Mouse (Mus musculus) adrenal gland, postnatal 10 days (tissue): ENCODE measurements around the gene Comt. TPM values are rescaled to one million over a fixed set of nuclear protein-coding genes. Genes with fewer than 3 reads are reported as not detected.
A peak's percentile ranks its signal among the peaks of the same experiment; 100 is the strongest.

Source experiments
- DNase-seq: peaks from one replicate; pipeline ENCODE4 v3.0.0; 2021; ENCODE audit warnings: mixed read lengths
- long read RNA-seq, 2 experiments: library from polyadenylated mRNA; stranded (forward); transcript quantifications; one replicate each; pipeline ENCODE4 v2.0.0; 2021
- total RNA-seq, 2 experiments: library from RNA; stranded (reverse); gene quantifications; 2 replicates each; pipeline ENCODE4 v1.2.3; 2021

Gene Comt
- 100 to 1,000 TPM; 131 to 148 TPM for total RNA-seq
- long read RNA-seq, experiment 1, transcript Comt-202 (5 exons, 1,866 nt): minor isoform, 26 of 132 reads
- long read RNA-seq, experiment 1, transcript Comt-201 (6 exons, 1,397 nt): major isoform, 51 of 132 reads
- long read RNA-seq, experiment 1, partial matches to known transcripts: 23 of 132 reads
- long read RNA-seq, experiment 1, other reads (novel, unspliced or antisense): 30 of 132 reads
- long read RNA-seq, experiment 2, transcript Comt-202 (5 exons, 1,866 nt): minor isoform, 17 of 77 reads
- long read RNA-seq, experiment 2, transcript Comt-201 (6 exons, 1,397 nt): major isoform, 31 of 77 reads
- long read RNA-seq, experiment 2, partial matches to known transcripts: 26 of 77 reads
- long read RNA-seq, experiment 2, other reads (novel, unspliced or antisense): 3 of 77 reads

DNA sequence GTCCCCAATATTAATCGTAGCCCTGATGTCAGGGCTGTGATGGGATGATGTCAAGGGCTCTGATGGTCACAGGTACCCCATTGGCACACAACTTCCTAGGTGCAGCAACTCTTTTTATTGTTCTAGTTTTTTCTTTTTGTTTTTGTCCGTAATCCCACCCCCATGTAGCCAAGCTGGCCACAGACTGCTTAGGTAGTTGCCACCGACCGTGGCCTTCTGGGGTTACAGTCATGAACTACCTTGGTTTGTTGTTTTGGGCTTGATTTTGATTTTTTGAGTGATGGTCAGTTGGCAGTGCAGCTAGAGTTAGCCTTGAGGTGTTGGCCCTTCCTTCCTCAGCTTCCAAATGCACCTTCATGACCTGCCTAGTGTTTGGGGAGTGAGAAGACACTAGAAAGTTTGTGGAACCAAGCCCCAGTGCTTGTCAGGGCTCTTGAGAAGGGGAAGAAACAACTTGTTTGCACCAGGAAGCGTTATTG, at the start of gene Comt:
Gene Comt, minus strand, starts transcription at position 51 of the 479 bp plus-strand sequence.
- DNase-seq: no peak

DNA sequence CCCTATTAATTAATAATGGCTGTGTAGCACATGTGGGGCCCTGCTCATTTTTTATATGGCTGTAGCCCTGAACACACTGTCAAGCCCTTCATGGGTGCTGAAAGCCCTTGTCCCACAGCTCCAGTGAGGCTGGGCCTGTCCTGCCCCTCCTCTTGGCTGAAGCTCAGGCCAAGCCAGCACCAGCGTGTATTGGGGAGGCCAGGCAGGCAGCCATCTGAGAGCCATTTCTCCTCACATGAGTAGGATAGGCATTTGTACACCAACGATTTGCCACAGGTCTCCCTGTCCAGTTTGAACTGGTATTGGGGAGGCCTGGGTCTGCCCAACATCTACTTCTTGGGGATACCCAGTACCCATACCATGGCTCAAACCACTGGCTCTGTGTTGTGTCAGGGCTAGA, 47.4 kb upstream of the Comt start:
- DNase-seq: no peak

DNA sequence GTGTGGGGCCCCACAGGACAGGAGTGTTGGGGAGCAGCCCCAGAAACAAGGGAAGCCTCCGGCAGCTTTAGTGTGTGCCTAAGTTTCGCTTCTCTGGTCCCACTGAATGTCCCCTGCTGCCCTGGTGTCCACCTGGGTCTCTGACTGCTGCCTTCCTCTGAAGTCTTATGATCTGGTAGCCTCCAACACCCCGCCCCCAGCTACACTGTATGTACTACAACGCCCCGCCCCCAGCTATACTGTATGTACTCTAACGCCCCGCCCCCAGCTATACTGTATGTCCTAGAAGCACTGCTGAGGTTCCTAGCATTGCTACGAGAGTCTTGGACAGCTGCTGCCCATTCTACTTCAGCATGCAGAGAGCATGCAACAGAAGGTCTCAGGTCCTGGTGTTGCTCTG, 46.3 kb upstream of the Comt start:
- DNase-seq: no peak

DNA sequence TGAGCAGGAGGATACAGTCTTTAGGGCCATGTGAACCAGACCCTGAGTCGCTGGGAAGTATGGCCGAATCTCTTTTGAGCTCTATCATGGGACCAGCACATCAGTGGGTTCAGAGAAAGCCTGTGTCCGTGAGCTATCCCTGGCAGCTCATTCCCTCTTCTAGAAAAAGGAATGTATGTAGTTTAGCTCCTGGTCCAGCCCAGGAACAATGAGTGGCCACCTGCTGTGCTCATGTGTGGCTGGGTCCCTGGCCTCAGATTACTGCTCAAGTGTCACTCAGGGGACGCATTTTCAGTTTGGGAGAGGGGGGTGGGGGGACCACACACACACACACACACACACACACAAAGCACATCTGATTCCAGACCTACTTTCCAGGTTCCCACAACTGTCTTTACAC, 45.8 kb upstream of the Comt start:
- DNase-seq: no peak

DNA sequence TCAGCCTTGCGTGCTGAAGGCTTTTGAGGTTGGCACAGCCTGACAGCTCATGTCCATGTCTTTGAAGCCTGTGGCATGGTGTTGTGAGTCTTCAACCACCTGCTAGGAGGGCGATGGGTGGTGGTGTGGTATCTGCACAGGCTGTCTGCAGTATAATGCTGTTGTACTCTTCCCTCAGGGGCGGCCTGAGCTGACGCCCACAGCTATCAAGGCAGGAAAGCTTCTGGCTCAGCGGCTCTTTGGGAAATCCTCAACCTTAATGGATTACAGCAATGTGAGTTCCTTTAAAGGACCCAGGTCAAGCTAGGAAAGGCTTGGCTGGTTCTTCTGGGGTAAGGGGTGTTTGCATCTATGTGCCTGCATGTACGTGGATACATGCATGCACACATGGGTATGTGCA, 45.3 kb upstream of the Comt start:
- no peak for DNase-seq

DNA sequence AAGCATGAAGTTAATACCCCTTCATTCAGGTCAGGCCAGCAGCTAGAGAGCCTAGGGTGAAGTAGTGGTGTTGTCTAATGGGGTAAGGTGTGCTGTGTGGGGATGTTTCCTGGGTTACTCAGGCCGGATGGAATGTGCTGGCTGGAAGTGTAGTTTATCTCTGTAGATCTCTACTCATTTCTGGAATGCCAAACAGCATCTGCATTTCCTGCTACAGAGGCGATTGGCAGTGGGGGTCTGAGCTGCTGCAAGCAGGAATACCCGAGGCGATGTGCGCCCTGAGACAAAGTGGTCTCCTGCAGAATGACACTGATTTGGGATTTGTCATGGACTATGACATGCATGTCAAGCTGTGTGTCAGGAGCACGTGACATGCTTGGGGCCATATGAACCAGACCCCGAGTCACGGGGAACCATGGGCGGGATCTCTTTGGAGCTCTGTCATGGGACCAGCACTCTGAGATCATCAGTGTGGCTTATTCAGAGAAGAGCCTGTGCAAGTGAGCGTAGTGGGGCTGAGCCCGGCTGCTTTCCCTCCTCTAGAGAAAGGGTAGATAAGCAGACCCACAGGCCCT, 44.8 kb upstream of the Comt start:
- DNase-seq: no peak

DNA sequence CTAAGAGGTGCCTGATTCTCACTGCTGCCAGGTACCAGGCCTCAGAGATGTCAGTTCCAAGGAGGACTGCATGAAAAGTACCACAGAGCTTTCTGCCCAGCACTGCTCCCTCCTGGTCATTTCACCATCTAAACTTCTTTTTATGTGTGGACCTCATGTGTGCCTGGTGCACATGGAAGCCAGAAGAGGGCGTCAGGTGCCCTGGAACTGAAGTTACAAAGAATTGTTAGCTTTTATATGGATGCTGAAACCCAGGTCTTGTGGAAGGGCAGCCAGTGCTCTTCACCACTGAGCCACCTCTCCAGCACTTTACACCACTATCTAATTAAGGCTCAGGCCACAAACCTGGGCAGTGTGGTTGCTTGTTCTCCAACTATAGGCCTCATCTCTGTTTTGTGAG, 44.2 kb upstream of the Comt start:
- DNase-seq: no peak

DNA sequence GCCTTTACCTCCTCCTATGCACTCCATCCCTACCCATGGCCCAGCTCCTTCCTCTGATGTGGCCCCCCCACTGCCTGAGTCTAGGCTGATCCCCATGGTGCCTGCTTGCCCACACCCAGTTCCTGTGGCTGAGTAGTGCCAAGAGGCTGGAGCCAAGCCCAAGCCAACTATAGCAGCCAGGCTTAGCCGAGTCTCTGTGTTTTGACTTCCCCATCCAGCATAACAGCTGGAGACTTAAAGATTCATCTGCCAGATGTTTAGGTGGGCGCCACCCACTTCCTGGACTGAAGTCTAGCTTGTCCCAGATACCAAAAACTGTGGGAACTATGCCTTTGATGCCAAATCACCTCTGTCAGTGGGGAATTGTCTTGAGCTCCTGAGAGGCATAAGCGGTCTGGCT, 37.6 kb upstream of the Comt start:
- no peak for DNase-seq

DNA sequence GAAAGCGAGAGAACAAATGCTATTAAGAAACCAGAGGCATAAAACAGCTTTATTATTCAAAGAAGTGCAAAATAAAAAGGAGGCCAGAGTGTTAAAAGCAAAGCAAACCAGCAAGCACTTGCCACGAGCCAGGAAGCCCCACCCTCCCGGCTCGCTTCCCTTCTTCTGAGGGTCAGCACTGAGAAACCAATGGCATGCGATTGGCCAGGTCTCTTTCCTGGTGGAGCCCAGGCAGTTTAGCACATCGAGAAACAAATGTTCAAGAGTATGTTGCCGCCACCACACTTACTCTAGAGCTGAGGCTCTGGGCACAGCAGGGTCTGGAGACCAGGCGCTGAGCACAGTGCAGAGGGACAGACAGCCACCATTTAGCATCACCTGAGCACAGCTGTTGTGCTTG, 35.9 kb upstream of the Comt start:
- no peak for DNase-seq

DNA sequence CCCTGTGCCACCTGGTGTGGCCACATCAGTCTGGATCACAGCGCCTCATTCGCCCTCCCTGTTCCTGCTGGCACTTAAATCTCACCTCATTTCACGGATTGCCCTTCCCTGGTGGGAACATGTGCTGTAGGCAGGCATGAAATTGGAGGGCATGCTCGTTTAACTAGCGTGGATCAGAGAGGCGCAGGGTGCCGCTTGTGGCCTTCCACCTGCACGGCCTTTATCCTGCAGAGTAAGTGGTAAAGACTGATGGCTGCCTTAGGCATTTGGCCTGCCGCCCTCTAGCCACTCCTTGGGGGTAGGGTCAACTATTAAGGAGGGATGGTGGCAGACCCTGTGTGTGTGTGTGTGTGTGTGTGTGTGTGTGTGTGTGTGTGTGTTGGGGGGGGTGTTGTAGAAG, 35.4 kb upstream of the Comt start:
- no peak for DNase-seq

DNA sequence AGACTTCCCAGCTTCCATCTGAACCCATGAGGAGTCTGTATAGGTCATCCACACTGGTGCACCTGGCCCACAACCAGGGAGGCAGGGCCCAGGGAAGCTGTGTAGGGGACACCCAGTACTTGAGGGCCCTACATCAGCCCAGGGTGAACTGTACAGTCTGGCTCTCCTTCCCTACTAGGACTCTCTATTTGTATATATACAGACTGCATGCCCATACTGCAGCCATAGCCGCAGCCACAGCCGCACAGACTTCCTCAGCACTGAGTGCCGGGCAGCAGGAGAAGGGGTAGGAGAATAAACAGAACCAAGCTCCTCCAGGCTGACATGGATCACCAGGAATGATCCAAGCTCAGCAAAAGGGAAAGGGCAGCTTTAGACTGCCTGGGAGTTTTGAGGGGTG, 34.2 kb upstream of the Comt start:
- DNase-seq: no peak

DNA sequence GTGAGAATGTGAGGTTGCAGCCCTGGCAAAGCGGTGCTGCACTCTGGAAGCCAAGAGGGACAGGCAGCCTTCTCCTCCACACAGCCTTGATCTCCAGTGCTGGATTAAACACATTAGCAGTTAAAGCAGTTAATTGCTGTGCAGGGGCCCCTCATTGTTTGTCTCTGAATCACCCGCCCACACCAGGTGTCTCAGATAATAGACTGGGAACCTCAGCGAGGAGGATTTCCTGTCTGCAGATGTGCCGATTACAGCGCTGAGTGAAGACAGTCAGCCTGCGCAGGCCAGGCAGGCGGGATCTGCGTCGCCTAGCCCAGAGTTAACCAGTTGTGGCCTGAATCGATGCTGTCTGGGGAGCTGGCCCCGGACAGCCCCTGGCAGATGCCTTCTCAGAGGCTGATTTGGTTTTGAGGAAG, 33.3 kb upstream of the Comt start:
- DNase-seq: peak; percentile 29

DNA sequence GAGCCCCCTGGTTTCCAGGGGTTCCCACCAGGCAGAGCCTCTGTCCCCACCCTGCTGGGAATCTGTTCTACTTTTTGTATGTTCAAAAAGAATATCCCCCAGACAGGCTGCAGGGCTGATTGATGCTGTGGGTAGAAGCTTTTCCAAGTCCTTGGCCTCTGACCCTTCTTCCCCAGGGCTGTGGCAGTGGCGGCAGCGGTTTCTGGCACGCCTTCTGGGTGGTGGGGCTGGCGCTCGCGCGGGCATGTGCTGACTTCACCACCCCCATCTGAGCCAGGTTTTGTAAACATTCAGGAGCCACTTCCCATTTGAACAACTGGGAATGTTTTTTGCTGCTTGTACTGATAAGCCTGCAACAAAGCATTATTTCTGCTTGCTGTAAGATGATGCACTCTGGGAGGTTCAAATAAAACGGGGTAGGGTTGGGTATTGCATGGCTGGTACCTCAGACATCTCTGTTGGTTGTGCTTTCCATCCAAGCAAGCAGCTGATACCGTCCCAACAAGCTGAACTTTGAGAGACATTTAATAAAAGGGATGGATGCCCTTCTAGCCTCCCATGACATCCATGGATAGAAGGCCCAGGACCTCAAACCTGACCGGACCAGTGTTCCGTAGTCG, 32.8 kb upstream of the Comt start:
- DNase-seq: peak; percentile 52

DNA sequence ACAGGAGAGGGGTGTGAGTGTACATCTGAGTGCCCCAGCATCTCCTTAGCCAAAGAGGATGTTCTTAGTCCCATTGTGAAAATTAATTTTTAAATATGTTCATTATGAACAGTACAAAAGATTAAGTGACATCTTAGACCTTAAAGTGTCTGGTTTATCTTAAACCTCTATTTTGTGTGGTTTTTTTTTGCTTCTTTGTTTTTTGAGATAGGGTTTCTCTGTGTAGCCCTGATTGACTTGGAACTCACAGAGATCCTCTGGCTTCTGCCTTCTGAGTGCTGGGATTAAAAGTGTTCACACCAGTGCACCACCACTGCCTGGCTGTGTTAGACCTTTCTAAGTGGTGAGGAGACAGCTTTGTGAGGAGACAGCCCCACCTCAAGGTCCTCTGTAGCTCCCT, 32.0 kb upstream of the Comt start:
- DNase-seq: no peak

DNA sequence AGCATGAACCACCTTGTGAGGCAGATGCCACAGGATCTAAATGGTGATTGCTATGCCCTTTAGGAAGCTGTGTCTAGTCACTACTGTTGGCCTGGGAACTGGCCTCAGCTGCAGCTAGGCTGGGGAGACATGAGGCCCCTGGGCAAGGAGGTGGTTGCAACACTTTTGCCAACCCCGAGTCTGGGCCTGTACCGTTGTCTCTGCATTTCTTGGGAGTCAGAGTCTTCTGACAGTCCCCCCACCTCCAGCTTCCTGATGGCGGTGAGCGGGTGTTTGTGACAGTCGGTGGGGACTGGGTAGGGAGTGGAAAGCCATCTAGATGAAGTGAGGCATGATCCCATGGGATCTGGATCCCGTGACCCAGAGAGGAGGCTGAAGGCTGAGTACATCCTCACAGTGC, 28.8 kb upstream of the Comt start:
- DNase-seq: no peak

DNA sequence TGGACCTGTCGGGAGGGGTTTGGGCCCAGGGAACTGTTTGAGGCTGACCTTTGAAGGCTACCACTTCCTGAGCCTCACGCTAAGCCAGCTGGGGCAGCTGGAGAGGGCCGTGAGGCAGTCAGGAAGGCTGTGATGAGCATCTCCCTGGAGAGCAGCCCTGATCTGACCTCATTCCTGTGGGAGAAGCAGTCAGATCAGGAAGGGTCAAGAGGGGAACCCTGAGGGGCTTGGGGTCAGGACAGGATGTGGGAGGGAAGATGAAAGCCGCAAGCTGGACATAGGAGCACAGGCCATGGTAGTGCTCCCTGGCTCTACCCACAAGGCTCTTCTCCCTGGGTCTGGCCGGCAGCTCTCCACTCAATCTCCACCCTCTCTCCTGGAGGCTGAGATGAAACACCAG, 27.2 kb upstream of the Comt start:
- no peak for DNase-seq

DNA sequence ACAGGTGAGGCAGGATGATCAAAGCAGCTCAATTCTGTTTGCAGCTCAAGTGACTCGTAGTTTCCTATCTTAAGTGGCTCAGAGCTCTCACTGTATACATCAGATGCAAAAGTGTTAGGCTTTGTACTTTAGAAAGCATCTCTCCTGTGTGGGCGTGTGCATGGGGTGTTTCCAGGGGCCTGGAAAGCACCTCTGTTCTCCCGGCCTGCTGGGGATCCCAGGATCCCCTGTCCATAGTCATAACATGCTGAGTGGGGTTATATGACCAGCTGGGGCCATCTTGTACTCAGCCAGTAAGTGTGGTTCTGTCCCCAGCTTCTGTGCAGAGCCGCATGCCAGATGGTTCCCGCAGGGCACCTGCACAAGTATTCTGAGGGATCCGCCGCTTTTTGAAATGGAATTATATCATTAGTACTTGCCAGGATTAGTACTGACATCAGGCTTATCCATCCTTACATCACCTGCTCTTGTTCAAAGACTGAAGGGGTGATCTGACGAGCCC, 25.8 kb upstream of the Comt start:
- DNase-seq: no peak

DNA sequence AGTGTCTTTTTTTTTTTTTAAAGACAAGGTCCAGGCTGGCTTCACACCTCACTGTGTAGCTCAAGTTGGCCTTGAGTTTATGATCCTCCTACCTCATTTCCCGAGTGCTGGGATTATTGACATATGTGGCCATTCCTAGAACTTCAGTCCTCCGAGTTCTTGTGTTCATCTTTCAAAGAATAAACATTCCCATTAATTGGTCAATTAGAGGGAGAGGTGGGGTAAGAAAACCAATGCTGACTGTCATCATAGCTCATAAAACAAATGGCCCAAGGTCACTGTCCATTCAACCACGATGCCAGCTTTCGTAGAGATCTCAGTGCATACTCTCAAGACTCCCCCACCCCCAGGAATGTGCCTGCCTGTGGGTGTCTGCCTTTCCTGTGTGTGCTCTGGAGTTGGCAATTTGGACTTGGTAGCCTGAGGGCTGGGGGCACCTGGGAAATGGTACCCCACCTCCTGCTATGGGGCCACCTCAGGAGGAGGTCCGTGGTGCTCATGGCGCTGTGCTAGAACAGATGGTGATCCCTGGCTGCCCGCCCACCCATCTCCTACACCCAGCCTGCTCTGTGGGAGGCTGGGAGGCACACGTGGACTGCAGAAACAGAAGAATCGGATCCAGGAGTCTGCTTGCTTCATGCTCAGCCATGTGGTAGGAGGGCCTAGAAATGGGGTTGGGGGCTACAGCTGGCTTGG, 25.0 kb upstream of the Comt start:
- no peak for DNase-seq

DNA sequence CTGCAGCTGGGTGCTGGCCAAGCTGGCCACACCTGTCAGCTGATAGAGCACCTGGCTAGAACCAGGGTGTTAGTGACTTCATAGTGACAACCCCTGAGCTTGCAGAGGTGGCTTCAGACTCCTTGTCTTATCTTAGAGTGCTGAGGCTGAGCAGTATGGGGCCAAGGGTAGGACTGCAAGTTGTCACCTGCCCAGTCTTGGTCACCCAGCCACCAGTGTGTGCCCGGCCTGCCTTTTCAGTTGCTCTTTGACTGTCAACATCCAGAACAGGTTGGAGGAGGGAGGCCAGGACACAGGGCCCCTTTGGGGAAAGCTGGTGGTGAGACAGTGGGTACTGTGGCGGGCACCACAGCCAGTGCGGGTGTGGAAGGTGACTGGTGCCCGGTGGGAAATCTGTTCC, 22.4 kb upstream of the Comt start:
- no peak for DNase-seq

DNA sequence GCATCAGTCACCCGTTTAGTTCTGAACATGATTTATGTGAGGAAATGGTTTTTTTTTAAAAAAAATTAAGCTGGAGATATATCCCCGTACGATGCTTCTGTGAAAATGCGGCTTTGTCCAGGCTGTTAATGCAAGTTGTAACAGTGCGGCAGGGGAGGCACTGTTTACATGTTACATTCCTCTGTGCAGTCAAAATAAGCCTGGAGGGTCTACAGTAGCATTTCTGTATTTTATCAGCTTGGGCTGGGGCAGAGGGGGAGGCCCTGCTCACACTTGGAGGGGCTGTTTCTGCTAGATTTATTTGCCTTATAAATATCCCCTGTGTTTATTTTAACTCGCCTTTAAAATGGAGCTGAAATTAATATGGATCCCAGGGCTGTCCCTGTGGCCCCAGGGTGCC, 21.5 kb upstream of the Comt start:
- no peak for DNase-seq

DNA sequence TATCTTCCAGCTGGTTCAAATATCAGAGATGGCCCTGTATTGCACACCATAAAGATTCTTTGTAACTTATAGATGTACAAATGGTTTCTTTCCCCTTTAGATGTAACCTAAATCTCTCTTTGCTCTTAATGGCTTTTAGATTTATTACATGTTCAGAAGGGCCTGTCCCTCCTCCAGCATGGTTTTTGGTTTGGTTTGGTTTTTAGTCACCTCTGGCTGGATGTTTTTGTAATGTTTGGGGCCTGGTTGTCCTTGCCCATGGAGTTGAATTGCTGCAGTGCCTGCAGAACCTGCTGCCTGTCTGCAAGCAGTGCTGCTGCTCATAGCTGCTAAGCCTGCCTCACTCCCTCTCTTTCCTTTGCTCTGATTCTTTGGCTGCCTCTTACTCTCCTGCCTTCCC, 20.6 kb upstream of the Comt start:
- DNase-seq: no peak

DNA sequence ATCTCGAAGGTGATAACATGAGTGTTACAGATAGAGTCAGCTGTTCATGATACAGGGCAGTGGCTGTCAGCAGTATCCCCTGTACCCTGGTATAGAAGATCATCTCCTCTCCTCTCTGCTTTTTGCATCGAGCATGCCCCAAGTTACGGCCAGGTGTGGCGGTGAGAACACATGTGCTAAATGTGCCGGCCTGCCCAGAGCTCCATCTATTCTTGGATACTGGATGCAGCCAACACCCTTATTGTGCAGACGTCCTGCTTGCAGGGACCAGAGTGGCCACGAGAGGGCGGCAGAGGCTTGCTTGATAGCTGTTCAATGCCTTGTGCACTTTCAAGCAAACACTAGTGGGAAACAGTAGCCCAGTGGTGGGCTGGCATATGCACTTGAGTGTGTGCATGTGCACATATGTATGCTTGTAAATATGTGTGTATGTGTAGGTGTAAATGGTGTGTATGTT, 16.8 kb upstream of the Comt start:
- DNase-seq: peak; percentile 97

DNA sequence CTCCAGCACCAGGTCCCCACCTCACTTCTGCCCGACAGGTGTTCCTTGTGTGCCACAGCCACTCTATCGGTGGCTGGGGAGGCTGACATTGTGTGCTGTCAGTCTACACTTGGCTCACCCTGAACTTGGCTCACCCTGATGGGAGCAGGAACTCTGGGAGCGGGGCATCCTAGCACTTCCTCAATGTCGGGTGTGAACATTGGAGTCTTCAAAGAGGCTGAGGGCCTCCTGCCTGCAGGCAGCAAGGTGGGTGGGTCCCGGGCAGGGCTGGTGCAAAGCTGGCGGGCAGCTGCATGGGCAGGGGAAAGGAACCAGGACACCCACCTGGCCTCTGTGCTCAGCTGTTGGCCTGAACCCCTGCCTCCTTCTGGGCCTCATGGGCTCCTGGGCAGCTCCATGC, 9.5 kb upstream of the Comt start:
- no peak for DNase-seq
